Mouse (Mus musculus) frontal cortex, postnatal 25 days (tissue): ENCODE results near the gene Mef2d.

Experiments used
- DNase-seq, 2 experiments: peaks; one replicate each; pipeline ENCODE4 v3.0.0; 2022; ENCODE audit warnings: low spot score in 2 of 2

Gene Mef2d

DNA sequence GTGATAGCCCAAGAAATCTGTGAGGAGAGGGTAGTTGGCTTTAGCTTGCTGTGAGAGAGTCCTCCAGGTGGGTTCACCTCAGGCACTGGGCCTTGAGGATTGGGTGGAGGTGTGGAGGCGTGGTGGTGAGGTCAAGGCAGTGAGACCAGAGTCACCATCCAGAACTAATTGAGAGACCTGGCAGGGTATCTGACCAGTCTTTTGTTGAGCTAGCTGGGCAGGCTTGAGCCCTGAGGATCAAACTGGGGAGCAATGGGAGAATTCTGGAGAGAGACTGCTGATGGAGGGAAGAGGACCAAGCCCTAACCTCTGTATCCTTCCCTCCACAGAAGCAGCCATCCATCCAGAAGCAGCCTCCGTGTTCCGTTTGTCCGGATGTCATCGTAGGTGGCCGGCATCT lies 67.1 kb downstream of the Mef2d start:
- no peak for DNase-seq

- DNase-seq, result no peak
These were observed 67.9 kb downstream of the Mef2d start for GRCm38 (mm10) chr3:88210121-88210520.

- DNase-seq, result no peak
These were observed 68.7 kb downstream of the Mef2d start for GRCm38 (mm10) chr3:88210918-88211317.

- no peak for DNase-seq
These were observed 70.2 kb downstream of the Mef2d start for GRCm38 (mm10) chr3:88212356-88212755.

DNA sequence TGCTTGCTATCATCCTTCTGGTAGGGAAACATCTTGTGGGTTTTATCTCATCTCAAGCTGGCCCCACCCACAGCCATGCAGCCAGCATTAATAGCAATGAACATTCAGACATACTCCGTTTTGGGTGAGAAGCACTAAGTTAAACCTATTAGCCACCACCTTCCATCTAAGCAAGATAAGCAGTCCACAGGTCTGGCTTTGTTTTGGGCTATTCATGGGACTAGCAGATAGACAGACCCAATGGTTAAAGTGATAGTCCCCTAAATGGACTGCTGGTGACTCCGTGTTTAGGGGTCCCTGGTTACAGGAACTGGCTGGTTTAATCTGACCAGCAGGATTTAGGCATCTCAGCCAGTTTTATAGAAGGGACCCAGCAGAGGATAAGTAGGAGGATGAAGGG lies 70.8 kb downstream of the Mef2d start:
- DNase-seq, result no peak

DNA sequence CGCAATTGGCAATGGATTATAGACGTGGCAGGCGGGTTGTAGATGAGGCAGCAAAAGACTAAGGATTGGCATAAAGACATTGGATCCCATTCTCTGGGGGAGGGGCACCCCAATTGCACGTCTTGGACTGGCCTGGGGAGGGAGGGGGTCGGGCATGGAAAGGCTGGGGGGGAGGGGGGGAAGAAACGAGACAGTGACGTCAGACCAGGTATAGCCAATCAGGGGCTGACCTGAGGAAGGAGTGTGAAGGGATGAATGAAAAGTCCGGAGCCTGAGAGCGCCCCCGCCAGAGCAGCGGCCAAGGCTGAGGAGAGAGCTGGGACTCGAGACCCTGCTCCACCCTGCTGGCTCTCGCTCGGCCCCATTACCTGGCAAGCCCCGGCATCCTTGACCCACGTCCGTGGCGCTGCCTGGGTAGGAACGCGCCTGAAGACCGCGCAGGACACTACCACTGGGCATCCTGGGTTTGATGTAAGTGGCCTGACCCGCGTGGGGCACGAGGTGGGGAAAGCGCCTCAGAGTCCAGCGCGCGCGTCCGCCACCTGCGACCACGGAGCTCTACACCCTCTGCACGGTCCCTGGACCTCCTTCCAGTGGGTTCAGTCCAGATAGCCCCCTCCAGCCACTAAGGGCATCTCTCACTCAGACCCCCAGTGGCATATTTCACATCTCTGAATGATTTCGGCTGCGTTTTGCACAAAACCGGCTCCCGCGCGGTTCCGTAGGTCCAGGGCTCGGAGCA lies 72.2 kb downstream of the Mef2d start:
- DNase-seq, result no peak

- no peak for DNase-seq
These were observed 72.9 kb downstream of the Mef2d start for GRCm38 (mm10) chr3:88214971-88215552.

- no peak for DNase-seq
These were observed 73.4 kb downstream of the Mef2d start for GRCm38 (mm10) chr3:88215553-88216004.

DNA sequence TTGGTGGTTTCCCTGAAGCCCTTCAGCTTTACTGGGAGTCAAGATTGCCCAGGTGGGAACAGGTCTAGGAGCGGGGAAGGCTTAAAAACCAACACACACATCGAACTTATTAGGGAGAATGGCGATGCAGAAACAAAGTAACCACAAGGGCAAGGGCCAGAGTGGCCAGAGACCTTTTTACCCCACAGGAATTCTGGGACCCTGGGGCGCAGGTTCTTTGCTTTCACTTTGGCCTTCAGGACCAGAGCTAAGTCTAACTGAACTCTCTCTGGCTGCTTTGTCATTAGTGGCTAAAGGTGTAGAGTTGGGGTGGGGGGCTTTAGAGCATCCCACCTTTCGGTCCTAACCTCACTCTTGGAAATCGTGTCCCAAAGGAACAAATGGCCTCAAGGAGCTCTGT lies 73.9 kb downstream of the Mef2d start:
- DNase-seq, result no peak

DNA sequence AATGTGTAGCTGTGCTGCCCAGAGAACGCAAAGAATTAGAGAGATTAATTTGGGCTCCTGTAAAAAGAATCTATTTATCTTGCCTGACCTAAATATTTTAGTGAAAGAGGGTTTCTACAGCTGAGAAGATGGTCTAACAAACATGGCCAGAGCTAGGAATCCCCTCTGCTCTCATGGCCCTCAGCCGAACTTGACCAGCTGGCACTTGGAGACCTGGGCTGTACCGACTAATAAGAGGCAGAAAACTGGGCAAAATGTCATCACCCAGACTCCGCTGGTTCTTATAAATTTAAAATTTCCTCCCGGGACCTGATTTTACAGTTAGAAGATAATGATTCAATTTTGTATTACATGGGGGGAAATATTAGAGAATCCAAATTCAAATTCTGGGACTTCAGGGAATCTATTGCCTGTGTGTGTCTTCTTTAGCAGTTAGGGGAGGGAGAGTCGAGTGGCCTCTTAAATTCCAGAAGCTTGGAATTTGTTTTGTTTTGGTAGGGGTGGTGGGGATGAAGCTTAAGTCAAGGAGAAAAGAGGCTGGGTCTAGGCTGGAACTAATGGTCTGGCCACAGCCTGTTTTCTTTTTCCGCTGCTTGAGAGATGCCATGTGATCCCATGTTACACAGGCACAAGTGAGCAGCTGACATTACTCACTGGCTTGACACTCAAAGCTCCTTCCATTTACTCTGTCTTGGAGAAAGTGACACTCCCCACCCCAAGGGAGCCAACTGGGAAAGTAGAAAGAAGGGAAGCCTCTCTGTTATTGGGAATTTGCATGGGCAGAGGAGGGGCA lies 74.6 kb downstream of the Mef2d start:
- DNase-seq, result no peak

DNA sequence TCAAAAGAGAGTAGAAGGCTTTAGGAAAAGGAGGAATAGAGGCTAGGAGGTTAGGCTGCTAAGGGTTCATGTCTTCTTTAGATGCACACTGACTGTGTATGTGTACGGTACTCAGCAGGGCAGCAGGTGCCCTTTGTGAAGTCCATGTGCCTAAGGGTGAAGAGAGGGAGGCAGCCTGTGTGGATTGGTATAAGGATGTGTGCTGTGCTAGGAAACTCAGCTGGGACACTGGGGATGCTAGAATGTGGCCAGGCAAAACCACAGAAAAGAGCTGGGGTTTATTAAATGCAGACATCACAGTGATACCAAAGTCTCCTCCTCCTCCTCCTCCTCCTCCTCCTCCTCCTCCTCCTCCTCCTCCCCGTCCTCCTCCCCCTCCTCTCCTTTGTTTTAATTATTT lies 75.5 kb downstream of the Mef2d start:
- no peak for DNase-seq

DNA sequence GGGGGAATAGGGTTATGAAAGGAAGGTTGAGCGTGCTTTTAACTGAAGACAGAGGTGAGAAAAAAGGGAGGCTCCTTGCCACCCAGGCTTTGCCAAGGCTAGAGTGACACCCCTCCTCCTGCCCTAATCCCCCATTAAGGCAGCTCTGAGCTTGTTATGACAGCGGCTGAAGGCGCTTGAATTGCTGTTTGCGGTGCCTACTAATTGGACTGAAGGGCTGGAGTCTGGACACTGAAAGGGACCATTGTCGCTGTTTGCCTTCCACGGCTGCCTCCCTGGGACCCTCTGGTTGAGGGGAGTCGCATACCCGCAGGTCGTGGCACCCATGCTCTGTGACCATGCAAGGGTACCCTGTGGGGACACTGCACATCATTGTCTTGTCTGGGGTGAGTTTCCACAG lies 77.8 kb downstream of the Mef2d start:
- DNase-seq, result no peak

DNA sequence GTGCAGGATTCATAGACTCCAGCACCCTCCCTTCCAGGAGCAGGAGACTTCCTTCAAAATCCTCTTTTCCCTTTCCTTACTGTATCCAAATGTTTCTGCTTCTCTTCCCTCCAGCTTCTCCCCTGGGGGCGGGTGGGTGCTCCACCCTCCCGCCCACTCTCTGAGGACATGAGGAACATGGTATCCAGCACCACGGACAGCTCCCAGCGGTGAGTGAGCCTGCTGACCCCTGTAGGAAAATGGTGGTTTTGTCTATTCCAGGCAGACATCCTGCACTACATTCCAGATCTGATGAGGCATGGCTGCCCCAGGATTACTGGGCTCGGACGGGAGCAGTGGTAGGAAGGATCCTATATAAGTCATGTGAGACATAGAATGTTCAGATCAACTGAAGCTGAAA lies 78.7 kb downstream of the Mef2d start:
- no peak for DNase-seq
